Mouse (Mus musculus) monocyte, adult 2 months (primary cell): Measurements from ENCODE around the gene Olfr250.
"Not testable (repeated sequence)": the region's sequence is repeated elsewhere in the genome, so short reads cannot be mapped to it uniquely, and the experiment has no call there.

Source experiments
- DNase-seq, 2 experiments: peaks; one replicate each; pipeline ENCODE4 v3.0.0; 2022; ENCODE audit warnings: low spot score in 2 of 2, low read depth in 1 of 2

Gene Olfr250

GRCm38 (mm10) chr9:38366596-38366995 is at the start of gene Olfr250:
TSS of gene Olfr250 (plus strand) at chr9:38366896.
- DNase-seq: no peak

GRCm38 (mm10) chr9:38328760-38329159 is 37.9 kb upstream of the Olfr250 start, which contains the start of gene Olfr25:
TSS of gene Olfr25 (plus strand) at chr9:38329060.
- DNase-seq: no peak

GRCm38 (mm10) chr9:38348111-38348510 is 18.6 kb upstream of the Olfr250 start, which contains the start of gene Olfr898:
TSS of gene Olfr898 (plus strand) at chr9:38348411.
- no peak for DNase-seq

GRCm38 (mm10) chr9:38376786-38377185 is 10.1 kb downstream of the Olfr250 start, which contains the start of gene Olfr251:
TSS of gene Olfr251 (plus strand) at chr9:38377086.
- DNase-seq: no peak

DNA sequence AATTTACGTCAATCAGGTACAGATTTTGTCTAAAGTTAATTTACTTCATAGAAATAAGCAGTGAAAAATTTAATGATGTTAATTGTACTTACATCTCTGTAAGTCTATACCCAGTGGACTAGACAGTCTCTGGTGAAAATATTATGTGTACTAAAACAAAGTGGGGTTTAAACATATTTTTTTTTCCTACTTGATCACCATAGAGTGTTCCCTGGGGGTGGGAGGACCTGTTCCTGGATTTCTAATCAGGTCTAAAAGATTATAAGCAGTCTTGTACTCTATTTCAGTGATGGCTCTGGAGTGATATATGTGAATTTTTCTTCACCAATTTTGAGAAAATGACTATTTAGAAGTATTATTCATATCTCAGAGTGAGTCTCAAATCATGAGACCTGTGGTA is 34.7 kb downstream of the Olfr250 start, which contains the start of gene Olfr147:
Olfr147 (plus strand) TSS at position 301 of the 400 bp plus-strand sequence.
- no peak for DNase-seq

DNA sequence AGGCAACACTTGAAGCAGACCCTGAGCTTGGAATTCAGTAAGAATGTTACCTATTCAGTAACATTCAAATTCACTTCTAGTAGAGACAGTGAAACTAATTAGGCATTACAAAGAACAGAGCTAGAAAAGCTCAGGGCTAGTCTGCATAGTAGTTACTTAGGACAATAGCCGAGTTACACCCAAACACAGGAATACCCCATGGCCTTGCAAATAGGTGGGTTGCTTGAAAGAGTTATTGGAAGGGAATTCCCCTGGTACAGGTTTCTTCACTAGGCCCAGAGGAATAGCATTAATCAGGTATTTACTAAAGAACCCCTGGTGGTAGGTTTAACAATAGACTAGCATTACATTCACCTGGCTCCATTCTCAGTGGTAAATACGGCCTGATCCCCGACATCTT is 40.8 kb downstream of the Olfr250 start:
- not testable (repeated sequence) for DNase-seq

- not testable (repeated sequence) for DNase-seq
These were observed 46.8 kb downstream of the Olfr250 start for GRCm38 (mm10) chr9:38413502-38413901.
